Mouse (Mus musculus) fat pad, adult 2 months (tissue): ENCODE measurements around the gene Klf15.
A peak's percentile ranks its signal among the peaks of the same experiment; 100 is the strongest.

Source experiments
- DNase-seq: peaks from one replicate; pipeline ENCODE4 v3.0.0-alpha.2; 2011; ENCODE audit warnings: low read depth, low spot score; ENCODE audit errors: extremely low read depth

The Klf15 gene

DNA sequence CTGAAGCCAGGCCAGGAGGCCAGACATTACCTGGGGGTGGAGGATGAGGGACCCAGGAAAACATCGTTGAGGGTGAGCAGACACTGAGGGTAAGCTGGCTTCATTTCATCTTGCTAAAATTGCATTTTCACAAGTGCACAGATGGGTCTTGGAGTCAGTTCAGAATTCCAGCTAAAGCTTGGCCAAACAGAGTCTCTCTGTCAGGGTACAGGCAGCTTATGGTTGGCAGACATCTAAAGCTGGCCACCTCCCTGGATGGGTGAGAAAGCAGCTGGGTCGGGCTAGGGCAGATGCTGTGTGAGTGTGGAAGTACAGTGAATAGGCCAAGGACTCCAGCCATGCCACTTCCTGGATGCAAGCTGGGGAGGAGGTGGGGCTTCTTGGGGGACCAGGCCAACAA is 28.6 kb downstream of the Klf15 start:
- no peak for DNase-seq

- DNase-seq, result no peak
These were observed 29.8 kb downstream of the Klf15 start for GRCm38 (mm10) chr6:90491956-90492744.

DNA sequence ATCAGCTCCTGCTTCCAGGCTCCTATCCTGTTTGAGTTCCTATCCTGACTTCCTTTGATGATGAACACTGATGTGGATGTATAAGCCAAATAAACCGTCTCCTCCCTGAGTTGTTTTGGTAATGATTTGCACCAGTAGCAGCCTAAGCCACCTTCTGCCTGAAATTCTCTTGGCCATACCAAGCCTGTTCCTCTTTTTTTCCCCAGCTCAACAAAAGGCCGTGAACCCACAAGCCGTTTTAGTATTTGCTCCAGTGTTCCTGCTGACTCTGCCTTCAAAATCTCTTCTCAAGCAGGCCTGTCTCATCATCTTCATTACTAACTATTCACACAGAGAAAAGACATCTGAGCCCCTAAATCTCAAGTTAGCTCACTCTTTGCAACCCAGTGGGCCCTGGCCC is 31.8 kb downstream of the Klf15 start:
- no peak for DNase-seq

GRCm38 (mm10) chr6:90494566-90494965 is 32.2 kb downstream of the Klf15 start:
- no peak for DNase-seq

- no peak for DNase-seq
These were observed 33.0 kb downstream of the Klf15 start for GRCm38 (mm10) chr6:90495282-90495912.

GRCm38 (mm10) chr6:90496217-90496616 is 33.8 kb downstream of the Klf15 start:
- DNase-seq, result no peak

- DNase-seq, result no peak
These were observed 37.1 kb downstream of the Klf15 start for GRCm38 (mm10) chr6:90499509-90499908.

DNA sequence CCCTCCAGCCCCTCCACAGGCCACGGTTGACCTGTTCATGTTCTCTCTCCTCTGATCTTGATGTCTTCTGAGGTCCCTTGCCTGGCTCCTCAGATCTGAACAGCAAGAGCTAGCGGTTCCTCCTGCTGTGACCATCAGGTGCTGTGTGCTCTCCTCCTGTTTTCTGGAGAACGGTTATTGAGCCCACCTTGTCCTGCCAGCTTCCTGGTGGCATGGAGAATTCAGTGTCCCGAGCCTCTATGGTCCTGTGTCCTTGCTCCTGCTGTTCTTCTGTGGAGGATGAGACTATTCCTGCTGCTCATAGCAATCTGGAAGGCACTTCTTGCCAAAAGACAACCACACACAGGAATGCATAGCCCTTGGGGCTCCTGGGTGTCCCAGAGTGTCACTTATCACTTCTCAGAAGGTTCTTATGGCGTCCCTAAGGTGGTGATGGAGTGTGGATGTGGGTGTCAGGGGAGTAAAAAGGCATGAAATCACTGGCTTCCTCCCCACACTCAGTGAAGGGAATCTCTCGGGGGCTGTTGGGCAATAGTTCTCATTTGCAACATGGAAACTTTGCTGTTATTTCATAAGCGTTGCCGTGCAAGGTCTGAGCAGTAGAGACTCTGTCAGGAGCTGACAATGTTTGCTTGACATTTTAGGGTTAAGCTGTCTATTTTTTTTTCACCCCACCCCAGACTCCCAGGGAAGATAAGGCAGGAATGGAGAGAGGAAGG is 39.0 kb downstream of the Klf15 start:
- DNase-seq, result no peak

DNA sequence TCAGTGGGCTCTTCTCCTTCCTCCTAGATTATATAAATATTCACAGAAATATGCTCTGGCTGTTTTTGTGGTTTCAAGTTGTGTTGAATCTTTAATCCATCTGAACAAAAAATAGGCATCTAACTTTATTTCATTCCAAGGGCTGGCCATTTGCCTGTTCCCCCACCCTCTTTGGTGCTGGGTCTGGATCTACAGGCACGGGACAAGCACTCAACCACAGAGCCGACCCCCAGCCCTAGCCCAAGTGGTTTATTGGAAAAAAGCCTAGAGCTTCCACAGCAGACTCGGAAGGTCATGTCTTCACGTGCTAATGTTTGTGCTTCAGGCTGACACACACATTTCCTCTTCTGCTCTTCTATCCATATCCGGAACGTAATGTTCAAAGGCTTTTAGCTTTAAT is 43.5 kb downstream of the Klf15 start:
- no peak for DNase-seq

- DNase-seq, result peak; percentile 46
These were observed 44.4 kb downstream of the Klf15 start for GRCm38 (mm10) chr6:90506673-90507311.

DNA sequence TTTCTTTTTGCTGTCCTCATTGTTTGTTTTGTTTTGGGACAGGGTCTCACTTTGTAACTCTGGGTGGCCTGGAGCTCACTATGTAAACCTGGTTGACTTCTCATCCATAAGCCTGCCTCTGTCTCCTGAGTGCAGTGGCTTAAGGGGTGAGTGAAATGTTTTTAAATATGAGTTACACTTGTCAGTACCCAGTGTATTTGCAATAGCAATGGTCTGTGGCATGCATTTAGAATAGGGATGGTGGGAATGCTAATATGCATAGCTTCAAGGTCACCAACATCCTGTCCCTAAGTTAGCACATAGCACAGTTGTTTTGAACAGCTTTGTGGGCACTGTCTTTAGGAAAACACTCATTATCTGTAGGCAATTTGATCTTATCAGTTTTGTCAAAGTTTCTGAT is 45.1 kb downstream of the Klf15 start:
- DNase-seq, result no peak

DNA sequence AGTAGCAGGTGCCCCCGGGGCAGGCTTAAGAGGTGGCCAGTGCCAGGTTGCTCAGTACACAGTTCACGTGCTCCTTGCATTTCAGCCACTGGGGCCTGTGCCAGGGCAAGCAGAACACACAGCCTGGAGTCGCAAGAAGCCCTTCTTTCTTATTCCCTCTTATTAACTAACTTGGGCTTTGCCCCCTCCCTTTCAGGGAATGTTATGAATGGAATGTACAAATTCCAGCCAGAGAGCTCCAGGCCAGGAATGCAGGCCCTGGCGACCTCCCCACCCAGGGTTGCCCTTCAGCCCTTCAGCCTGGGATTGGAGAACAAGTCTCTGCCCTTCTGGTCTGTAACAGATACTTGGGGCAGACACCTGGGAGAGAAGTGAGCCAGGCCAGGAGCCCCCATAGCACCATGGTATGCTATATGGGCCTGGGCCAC is 45.8 kb downstream of the Klf15 start:
- peak; percentile 30 for DNase-seq

- DNase-seq, result no peak
These were observed 46.7 kb downstream of the Klf15 start for GRCm38 (mm10) chr6:90509085-90509484.

DNA sequence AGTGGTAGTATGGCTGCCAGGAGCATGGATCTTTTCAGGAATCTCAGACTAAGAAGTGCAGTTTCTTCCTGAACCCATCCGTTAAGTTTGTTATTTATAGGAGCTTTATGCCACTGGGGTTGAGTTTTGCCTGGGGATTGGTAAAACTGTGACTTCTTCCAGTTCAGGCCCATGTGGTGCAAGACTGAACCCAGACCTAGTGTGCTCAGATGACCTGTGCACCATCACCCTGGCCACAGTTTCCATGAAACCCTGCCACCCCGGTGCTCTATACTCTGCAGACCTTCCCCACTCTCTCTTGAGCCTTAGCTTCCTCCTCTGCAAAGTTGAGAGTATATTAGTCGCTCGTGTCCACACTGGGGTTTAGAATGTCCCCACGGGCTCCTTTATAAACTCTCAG is 50.0 kb downstream of the Klf15 start:
- DNase-seq, result no peak

GRCm38 (mm10) chr6:90513074-90513856 is 50.9 kb downstream of the Klf15 start:
- DNase-seq, result no peak

GRCm38 (mm10) chr6:90514369-90514768 is 52.0 kb downstream of the Klf15 start:
- DNase-seq, result no peak

GRCm38 (mm10) chr6:90514883-90515405 is 52.6 kb downstream of the Klf15 start:
- DNase-seq, result no peak

DNA sequence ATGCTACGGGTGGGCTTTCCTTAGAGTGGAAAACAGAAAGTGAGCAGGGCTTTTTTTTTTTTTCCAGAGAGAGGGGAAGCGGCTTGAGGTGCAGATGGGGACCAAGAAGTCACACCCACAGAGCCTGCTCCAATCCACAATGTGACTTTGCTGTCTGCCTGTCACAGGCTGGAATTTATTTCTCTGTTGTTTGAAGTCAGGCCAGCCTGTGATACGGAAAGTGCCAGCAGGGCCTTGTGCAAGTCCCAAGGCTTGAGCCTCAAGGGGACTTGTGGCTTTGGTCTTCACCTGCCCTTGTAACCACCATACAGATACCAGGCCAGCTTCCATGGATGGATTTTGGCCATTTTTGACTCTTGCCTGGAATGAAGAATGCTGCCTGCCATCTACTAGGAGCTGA is 56.5 kb downstream of the Klf15 start:
- no peak for DNase-seq

GRCm38 (mm10) chr6:90519375-90519774 is 57.0 kb downstream of the Klf15 start:
- DNase-seq, result no peak
